Mouse (Mus musculus) liver, embryonic 13.5 days (tissue): ENCODE measurements around the gene Zfp784. TPM values are rescaled to one million over a fixed set of nuclear protein-coding genes. Genes with fewer than 3 reads are reported as not detected.
"Not testable (repeated sequence)": the region's sequence is repeated elsewhere in the genome, so short reads cannot be mapped to it uniquely, and the experiment has no call there.

Source experiments
- ATAC-seq: fragments of 200-750 bp; cut with Nextera tagmentation; 2 replicates; pipeline ENCODE4 v1.8.0; 2017; ENCODE audit warnings: low read depth, mild to moderate bottlenecking, moderate number of reproducible peaks, moderate library complexity
- DNase-seq: peaks from one replicate; pipeline ENCODE4 v3.0.0; 2022
- H3K27ac ChIP-seq: fragments of 300-500 bp; sonication (generic); 2 replicates; pipeline ENCODE4 v1.5.1; 2015; ENCODE audit warnings: moderate library complexity, mild to moderate bottlenecking, inconsistent platforms
- H3K27me3 ChIP-seq: fragments of 300-500 bp; sonication (generic); 2 replicates; pipeline ENCODE4 v1.6.1; 2015; ENCODE audit warnings: mild to moderate bottlenecking, inconsistent platforms
- H3K36me3 ChIP-seq: fragments of 300-500 bp; sonication (generic); 2 replicates; pipeline ENCODE4 v1.6.1; 2015; ENCODE audit warnings: mild to moderate bottlenecking, inconsistent platforms
- H3K4me1 ChIP-seq: fragments of 300-500 bp; sonication (generic); replicated peaks from 2 replicates; pipeline ENCODE4 v1.6.1; 2015; ENCODE audit warnings: inconsistent platforms
- H3K4me2 ChIP-seq: fragments of 300-500 bp; sonication (generic); 2 replicates; pipeline ENCODE4 v1.6.1; 2015; ENCODE audit warnings: inconsistent platforms, mild to moderate bottlenecking, moderate library complexity
- H3K4me3 ChIP-seq: fragments of 300-500 bp; sonication (generic); replicated peaks from 2 replicates; pipeline ENCODE4 v1.5.1; 2015; ENCODE audit warnings: mild to moderate bottlenecking, inconsistent platforms
- H3K9ac ChIP-seq: fragments of 300-500 bp; sonication (generic); 2 replicates; pipeline ENCODE4 v1.6.1; 2015; ENCODE audit warnings: mild to moderate bottlenecking, inconsistent platforms
- H3K9me3 ChIP-seq: fragments of 300-500 bp; sonication (generic); replicated peaks from 2 replicates; pipeline ENCODE4 v1.6.1; 2016; ENCODE audit warnings: inconsistent platforms
- WGBS: fragments of 180-500 bp; shearing (Covaris S2); methylation state at CpG from one replicate; pipeline ENCODE4 v1.1.7; 2015; ENCODE audit not compliant: insufficient replicate concordance; 5-methylcytosine and 5-hydroxymethylcytosine counted together
- polyA plus RNA-seq: library from polyadenylated mRNA; unstranded; fragments of >200 nt; fragmentation: Nextera tagmentation; extraction: Ambion mirVana; gene quantifications from 2 replicates; pipeline ENCODE4 v1.2.1, GENCODE M21; 2015

The Zfp784 gene
- polyA plus RNA-seq, result 0.93 and 1.4 TPM in 2 replicates

- ATAC-seq (peak; percentile 98), DNase-seq (peak; percentile 92)
- Histone ChIP-seq H3K27ac (peak within 1 kb of the TSS; percentile 88), H3K9ac (peak within 1 kb of the TSS; percentile 76), H3K4me3 (peak within 1 kb of the TSS; percentile 74), H3K9me3 (no peaks in the 10 kb centered on the region), H3K27me3 (no peaks in the 10 kb centered on the region), H3K36me3 (peaks cover 22% of the 10 kb centered on the region), H3K4me1 (peaks cover 27% of the 10 kb centered on the region), H3K4me2 (peak within 1 kb of the TSS; percentile 75)
- under 1% methylated on average over 48 of the region's 48 CpGs for WGBS
Measured at GRCm38 (mm10) chr7:5038109-5038732, at the start of gene Zfp784. Zfp784 (minus strand) TSS chr7:5038446.

- no peaks in the 10 kb centered on the region for H3K27me3 ChIP-seq
- H3K4me1 ChIP-seq, result peaks cover 62% of the 10 kb centered on the region
- DNase-seq, result no peak
- ATAC-seq, result no peak
- no peak overlapping the region for H3K27ac ChIP-seq
- WGBS, result 82% methylated on average over 4 of the region's 4 CpGs
- no peak overlapping the region for H3K9ac ChIP-seq
- peaks cover 99% of the 10 kb centered on the region for H3K36me3 ChIP-seq
- no peak overlapping the region for H3K4me2 ChIP-seq
- H3K4me3 ChIP-seq, result no peak overlapping the region
- no peaks in the 10 kb centered on the region for H3K9me3 ChIP-seq
Measured at GRCm38 (mm10) chr7:5087886-5088285, 49.6 kb upstream of the Zfp784 start.

DNA sequence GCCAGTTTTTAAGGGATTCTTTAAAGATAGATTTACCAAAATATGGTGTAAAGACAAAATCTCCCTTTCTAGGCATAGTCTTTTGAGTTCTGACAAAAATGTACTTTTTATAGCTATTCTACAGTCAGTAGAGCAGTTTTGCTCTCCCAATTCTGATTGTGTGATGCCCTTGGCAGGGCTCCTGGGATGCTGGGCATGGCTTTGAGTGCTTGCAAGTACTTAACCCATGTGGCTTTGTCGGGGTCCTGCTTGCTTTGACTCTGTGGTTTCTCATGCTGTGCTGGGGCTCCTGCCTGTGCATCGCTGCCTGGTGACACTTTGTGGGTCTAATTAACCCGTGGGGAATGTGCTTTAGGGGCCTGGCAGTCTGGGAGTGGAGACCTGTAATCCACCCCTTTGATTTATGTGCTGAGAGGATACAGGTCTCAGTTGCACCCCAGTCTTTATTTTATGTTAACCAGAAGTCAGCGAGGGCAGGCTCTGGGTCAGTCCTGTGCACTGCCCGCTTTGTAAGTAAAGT, 48.7 kb upstream of the Zfp784 start:
- WGBS, result 89% methylated on average over 5 of the region's 5 CpGs
- ATAC-seq, result no peak
- H3K4me1 ChIP-seq, result peaks cover 66% of the 10 kb centered on the region

DNA sequence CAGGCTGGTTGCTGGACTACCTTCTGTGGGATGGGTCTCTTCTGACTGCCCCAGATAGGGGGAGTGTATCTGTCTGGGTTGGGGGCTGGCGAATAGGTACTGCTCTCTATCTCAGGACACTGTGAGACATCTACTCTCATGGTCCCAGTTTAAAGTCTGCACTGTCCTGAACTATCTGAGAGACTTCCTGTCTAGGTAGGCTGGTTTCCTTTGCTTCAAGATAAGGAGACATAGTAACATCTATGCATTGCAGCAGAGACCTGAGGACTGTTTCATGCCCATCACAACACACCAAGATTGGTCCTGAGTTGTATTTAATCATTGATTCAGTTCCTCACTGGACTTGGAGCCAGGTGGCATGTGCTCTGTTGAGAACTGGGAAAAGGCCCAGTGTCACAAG, 47.3 kb upstream of the Zfp784 start:
- Histone ChIP-seq H3K27me3 (no peaks in the 10 kb centered on the region), H3K4me3 (no peak overlapping the region), H3K27ac (no peak overlapping the region), H3K9me3 (no peaks in the 10 kb centered on the region), H3K9ac (no peak overlapping the region), H3K36me3 (peaks cover 84% of the 10 kb centered on the region), H3K4me2 (no peak overlapping the region), H3K4me1 (peaks cover 68% of the 10 kb centered on the region)
- DNase-seq, result no peak
- 29% methylated on average over 1 of the region's 1 CpGs for WGBS
- ATAC-seq, result no peak

More for the DNA sequence above, 48.7 kb upstream of the Zfp784 start:
- DNase-seq, result no peak
- H3K4me2 ChIP-seq, result no peak overlapping the region
- H3K27me3 ChIP-seq, result no peaks in the 10 kb centered on the region
- no peaks in the 10 kb centered on the region for H3K9me3 ChIP-seq
- peaks cover 96% of the 10 kb centered on the region for H3K36me3 ChIP-seq
- no peak overlapping the region for H3K9ac ChIP-seq
- no peak overlapping the region for H3K27ac ChIP-seq
- H3K4me3 ChIP-seq, result no peak overlapping the region

DNA sequence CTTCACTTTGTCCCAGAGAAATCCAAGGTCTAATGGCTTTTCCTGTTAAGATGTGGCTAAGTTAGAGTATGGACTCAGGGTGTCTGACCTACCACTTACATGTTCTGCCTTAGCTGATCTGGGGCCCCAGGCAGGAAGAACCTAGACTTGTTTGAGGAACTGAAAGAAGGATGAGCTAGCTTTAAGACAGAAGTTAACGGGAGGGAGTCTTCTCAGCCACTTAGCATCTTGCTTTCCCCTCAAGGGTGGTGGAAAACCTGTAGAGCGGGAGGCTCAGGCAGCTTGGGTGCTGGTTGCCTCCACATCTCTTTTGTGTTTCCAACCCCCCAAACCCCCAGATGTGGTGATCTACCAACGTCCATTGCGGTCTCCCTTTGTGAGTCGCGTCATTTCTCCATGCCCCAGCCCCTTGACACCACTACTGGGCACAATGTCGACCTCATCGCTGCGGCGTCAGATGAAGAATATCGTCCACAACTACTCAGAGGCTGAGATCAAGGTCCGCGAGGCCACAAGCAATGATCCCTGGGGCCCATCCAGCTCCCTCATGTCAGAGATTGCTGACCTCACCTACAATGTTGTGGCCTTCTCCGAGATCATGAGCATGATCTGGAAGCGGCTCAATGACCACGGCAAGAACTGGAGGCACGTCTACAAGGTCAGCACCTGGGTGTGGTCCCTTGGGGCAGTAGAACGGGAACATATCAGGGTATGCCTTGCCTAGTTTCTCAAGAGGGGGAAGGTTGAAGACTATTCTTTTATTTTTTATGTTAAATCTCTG, 45.3 kb upstream of the Zfp784 start:
- 0 out of 2 replicates have a peak overlapping the region, but pooled peaks have one; percentile 30 for H3K9ac ChIP-seq
- peaks cover 71% of the 10 kb centered on the region for H3K4me1 ChIP-seq
- no peak for DNase-seq
- H3K27ac ChIP-seq, result peak overlapping the region; percentile 32
- peak overlapping the region; percentile 28 for H3K4me2 ChIP-seq
- 83% methylated on average over 18 of the region's 18 CpGs for WGBS
- no peaks in the 10 kb centered on the region for H3K27me3 ChIP-seq
- H3K4me3 ChIP-seq, result peak overlapping the region; percentile 15
- H3K9me3 ChIP-seq, result no peaks in the 10 kb centered on the region
- ATAC-seq, result no peak
- peaks cover 73% of the 10 kb centered on the region for H3K36me3 ChIP-seq

- Histone ChIP-seq H3K27ac (peak overlapping the region; percentile 95), H3K4me1 (peaks cover 69% of the 10 kb centered on the region), H3K9ac (peak overlapping the region; percentile 98), H3K4me3 (peak overlapping the region; percentile 90), H3K4me2 (peak overlapping the region; percentile 84), H3K36me3 (peaks cover 73% of the 10 kb centered on the region), H3K9me3 (no peaks in the 10 kb centered on the region), H3K27me3 (no peaks in the 10 kb centered on the region)
- ATAC-seq (no peak), DNase-seq (no peak)
- 80% methylated on average over 2 of the region's 2 CpGs for WGBS
Measured at GRCm38 (mm10) chr7:5081939-5082338, 43.7 kb upstream of the Zfp784 start.

GRCm38 (mm10) chr7:5081241-5081640, 43.0 kb upstream of the Zfp784 start:
- Histone ChIP-seq H3K36me3 (peaks cover 73% of the 10 kb centered on the region), H3K4me1 (peaks cover 71% of the 10 kb centered on the region), H3K27me3 (no peaks in the 10 kb centered on the region), H3K9ac (peak overlapping the region; percentile 98), H3K4me2 (peak overlapping the region; percentile 84), H3K9me3 (no peaks in the 10 kb centered on the region), H3K27ac (peak overlapping the region; percentile 95), H3K4me3 (peak overlapping the region; percentile 90)
- DNase-seq (peak; percentile 66), ATAC-seq (peak; percentile 56)
- WGBS, result 16% methylated on average over 6 of the region's 6 CpGs

- H3K36me3 ChIP-seq, result peaks cover 72% of the 10 kb centered on the region
- no peak for DNase-seq
Measured at GRCm38 (mm10) chr7:5080815-5081214, 42.6 kb upstream of the Zfp784 start.

DNA sequence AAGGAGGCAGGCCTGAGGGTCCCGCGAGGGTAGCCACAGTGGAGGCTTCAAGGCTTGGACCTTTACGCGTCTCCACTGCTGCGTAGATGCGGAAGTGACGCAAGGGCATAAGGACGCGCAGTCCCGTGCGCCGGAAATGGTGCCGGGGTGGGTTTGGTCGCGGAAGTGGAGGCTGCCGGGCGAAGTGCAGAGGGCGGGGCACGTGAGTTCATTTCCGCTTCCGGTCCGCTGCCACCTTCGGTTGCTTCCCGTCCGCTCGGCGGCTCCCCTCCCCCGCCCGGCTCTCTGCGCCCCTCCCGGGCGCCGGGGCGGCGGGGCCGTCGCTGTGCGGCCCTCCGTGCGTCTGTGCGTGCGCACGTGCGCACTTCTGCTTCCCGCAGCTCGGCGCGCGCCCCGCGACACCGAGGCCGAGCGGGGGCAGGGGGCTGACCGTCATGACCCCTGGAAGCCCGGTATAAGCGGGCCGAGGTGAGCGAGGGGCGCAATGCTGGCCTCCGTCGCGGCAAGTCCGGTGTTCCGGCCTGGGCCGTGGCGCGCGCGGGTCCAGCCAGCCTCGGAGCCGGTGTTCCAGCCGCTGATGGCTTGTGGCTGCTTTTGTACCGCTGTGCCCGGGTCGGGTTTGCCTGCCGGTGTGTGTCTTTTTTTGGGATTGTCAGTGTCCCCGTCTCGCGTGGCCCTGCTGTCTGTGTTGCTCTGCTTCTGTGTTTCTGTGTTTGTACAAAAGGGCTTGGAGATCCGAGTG, 41.9 kb upstream of the Zfp784 start, which contains the start of gene Epn1:
Gene Epn1 (plus strand): TSS at position 226 of the 742 bp plus-strand sequence.
- DNase-seq (peak; percentile 93), ATAC-seq (peak; percentile 90)
- Histone ChIP-seq H3K4me3 (peak within 1 kb of the TSS; percentile 90), H3K27ac (peak within 1 kb of the TSS; percentile 95), H3K4me1 (peaks cover 71% of the 10 kb centered on the region), H3K4me2 (peak within 1 kb of the TSS; percentile 84), H3K36me3 (peaks cover 72% of the 10 kb centered on the region), H3K27me3 (no peaks in the 10 kb centered on the region), H3K9me3 (no peaks in the 10 kb centered on the region), H3K9ac (peak within 1 kb of the TSS; percentile 98)
- WGBS, result under 1% methylated on average over 79 of the region's 81 CpGs

More at GRCm38 (mm10) chr7:5080815-5081214, 42.6 kb upstream of the Zfp784 start:
- Histone ChIP-seq H3K27ac (peak overlapping the region; percentile 95), H3K9me3 (no peaks in the 10 kb centered on the region), H3K27me3 (no peaks in the 10 kb centered on the region), H3K9ac (peak overlapping the region; percentile 98), H3K4me2 (peak overlapping the region; percentile 84), H3K4me1 (peaks cover 71% of the 10 kb centered on the region), H3K4me3 (peak overlapping the region; percentile 90)
- WGBS, result 6% methylated on average over 6 of the region's 6 CpGs
- ATAC-seq, result no peak

DNA sequence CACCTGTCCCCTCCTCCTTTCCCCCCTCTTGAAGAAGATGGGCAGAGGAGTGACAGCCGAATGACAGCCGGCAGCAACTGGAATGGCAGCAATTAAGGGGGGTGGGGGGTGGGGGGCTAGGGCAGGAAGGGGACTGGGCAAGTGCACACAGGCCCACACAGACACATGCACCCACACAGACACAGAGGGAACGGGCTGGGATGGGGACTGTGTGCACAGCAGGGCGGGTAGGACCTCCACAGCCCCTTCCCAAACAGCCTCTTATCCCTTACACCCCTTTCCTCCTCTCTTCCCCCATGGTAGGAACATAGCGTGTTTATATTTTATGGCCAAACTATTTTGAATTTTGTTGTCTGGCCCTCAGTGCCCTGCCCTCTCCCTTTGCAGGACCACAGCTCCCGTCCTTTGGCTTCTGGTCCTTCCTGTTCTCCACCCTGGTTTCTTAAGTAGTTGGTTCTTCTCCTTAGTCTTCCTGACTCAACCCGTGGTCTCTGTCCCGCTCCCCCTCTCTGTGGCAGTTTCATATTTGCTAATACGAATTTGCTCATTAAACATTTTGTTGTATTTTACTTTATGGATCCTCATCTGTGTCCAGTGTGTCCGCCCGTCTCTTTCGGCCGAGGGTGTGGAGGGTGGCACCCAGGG, 41.2 kb upstream of the Zfp784 start:
- not testable (repeated sequence) for ATAC-seq

More for the DNA sequence above, 41.2 kb upstream of the Zfp784 start:
- H3K27ac ChIP-seq, result peak overlapping the region; percentile 95
- WGBS, result 36% methylated on average over 9 of the region's 13 CpGs
- peak overlapping the region; percentile 98 for H3K9ac ChIP-seq
- H3K27me3 ChIP-seq, DNase-seq, H3K9me3 ChIP-seq: not testable (repeated sequence)
- peaks cover 72% of the 10 kb centered on the region for H3K36me3 ChIP-seq
- peak overlapping the region; percentile 84 for H3K4me2 ChIP-seq
- peak overlapping the region; percentile 90 for H3K4me3 ChIP-seq
- peaks cover 71% of the 10 kb centered on the region for H3K4me1 ChIP-seq
